Mouse (Mus musculus): ENCODE data around the gene Gm20458. TPM values are rescaled to one million over a fixed set of nuclear protein-coding genes. Genes with fewer than 3 reads are reported as not detected.

Gm20458 gene
- polyA plus RNA-seq, 1 experiment from 2014 or later: 6.9 TPM

DNA sequence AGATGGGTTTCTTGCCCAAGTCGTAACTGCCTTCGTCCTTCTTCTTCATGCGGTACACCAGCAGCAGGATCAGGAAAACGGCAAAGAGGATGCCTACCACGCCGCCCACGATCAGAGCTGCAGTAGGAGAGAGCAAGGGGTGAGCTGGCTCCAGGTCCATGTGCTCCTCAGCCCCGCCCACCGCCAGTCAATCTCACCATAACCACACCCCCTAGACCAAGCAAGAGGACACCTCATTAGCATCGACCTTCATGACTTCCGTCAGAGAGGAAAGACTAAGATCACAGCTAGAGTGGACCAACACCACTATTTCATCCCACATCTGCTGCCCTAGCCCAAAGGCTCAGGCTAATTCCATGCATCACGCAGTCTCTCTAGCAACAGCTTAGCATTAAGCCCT is 34.6 kb upstream of the Gm20458 start:
- peaks cover 6% of the 10 kb centered on the region; the same call in 1 of the 2 replicates for H3K4me1 ChIP-seq
- 0 out of 2 replicates have a peak, but pooled peaks cover 2% of the 10 kb centered on the region for H3K9me3 ChIP-seq
- no peak overlapping the region for H3K4me2 ChIP-seq (replicated peaks)
- 32% methylated on average over 12 of the region's 12 CpGs for WGBS
- no peak for ATAC-seq (ENCODE audit: low FRiP score, low read depth)
- 0 out of 2 replicates have a peak, but pooled peaks cover 6% of the 10 kb centered on the region for H3K27me3 ChIP-seq
- H3K9ac ChIP-seq (replicated peaks): no peak overlapping the region
- no peaks in the 10 kb centered on the region for H3K36me3 ChIP-seq
- H3K4me3 ChIP-seq: no peak overlapping the region
- no peak overlapping the region for H3K27ac ChIP-seq (replicated peaks)

DNA sequence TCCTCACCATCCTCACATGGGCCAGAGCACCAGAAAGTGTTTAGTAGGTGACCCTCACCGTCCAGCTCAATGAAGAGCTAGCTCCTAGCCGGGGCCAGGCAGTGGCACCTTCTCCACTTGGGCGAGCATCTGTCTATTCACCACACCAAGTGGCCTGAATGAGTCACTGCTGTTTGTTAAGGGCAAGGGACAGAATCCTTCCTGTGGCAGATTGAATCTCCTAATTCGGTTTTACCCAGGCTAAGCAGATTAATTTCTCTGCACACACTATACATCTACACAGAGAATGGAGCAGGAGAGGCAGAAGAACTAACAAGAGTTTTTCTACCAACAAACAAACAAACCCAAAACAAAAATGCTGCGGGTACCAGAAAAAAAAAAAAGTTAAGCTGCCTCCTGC is 33.8 kb upstream of the Gm20458 start:
- ATAC-seq (ENCODE audit: low FRiP score, low read depth): no peak
- Histone ChIP-seq H3K27ac (replicated peaks) (no peak overlapping the region), H3K9ac (replicated peaks) (no peak overlapping the region), H3K36me3 (no peaks in the 10 kb centered on the region), H3K4me3 (no peak overlapping the region), H3K9me3 (0 out of 2 replicates have a peak, but pooled peaks cover 2% of the 10 kb centered on the region), H3K4me2 (replicated peaks) (no peak overlapping the region), H3K27me3 (0 out of 2 replicates have a peak, but pooled peaks cover 6% of the 10 kb centered on the region), H3K4me1 (peaks cover 6% of the 10 kb centered on the region)
- WGBS: 70% methylated on average over 5 of the region's 5 CpGs

DNA sequence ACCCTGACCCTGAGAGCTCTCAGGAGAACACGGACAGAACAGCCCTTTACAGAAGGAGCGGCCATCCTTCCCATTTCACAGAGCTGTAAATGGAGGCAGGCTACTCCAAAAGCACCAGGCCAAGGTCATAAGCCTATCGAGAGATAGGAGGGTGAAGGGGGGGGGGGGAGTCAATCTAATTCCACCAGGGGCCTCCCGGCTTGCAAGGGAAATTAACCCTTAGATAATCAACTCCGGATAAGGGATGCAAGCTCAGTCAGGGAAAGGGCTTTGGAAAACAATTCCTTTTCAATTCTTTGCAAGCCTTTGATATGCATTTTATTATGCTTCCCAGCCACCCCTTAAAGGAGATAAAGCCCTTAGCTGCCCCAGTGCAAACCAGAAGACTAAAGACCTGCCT is 32.3 kb upstream of the Gm20458 start:
- 36% methylated on average over 5 of the region's 5 CpGs for WGBS
- Histone ChIP-seq H3K27ac (replicated peaks) (no peak overlapping the region), H3K4me2 (replicated peaks) (no peak overlapping the region)

DNA sequence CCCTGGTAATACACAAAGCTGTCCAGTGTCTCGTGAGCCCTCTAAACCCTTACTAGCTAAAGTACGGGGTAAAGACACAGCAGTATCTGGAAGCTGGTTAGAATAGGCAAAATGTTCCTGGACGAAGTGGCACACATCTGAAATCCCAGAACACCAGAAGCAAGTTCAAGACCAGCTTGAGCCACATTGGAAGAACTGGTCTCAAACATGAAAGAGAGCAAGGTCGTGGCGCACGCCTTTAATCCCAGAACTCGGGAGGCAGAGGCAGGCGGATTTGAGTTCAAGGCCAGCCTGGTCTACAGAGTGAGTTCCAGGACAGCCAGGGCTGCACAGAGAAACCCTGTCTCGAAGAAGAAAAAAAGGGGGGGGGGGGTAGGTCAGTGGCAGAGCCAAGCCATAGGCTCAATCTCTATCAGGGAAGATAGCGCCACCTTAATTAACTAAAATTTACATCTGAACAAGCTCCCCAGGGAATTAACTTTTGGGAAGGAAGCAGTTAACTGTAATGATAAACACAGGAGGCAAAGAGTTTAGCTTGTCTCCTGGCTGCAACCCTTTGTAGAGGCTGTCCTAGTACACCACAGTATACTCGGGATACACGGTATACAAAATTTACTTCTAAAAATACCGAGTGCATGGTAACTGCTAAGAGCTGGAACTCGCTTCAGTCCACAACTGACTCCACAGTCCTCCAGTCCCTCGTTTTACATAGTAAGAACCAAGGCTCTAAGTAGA is 30.7 kb upstream of the Gm20458 start:
- Histone ChIP-seq H3K9me3 (no peaks in the 10 kb centered on the region), H3K4me1 (peaks cover 17% of the 10 kb centered on the region), H3K4me2 (replicated peaks) (no peak overlapping the region), H3K36me3 (no peaks in the 10 kb centered on the region), H3K27me3 (peaks cover 6% of the 10 kb centered on the region; the same call in 1 of the 2 replicates), H3K27ac (replicated peaks) (no peak overlapping the region), H3K4me3 (no peak overlapping the region), H3K9ac (replicated peaks) (no peak overlapping the region)
- ATAC-seq (ENCODE audit: low FRiP score, low read depth): no peak
- 41% methylated on average over 15 of the region's 15 CpGs for WGBS

More for the DNA sequence above, 32.3 kb upstream of the Gm20458 start:
- peaks cover 17% of the 10 kb centered on the region for H3K4me1 ChIP-seq
- H3K27me3 ChIP-seq: 0 out of 2 replicates have a peak, but pooled peaks cover 6% of the 10 kb centered on the region
- no peak for ATAC-seq (ENCODE audit: low FRiP score, low read depth)
- no peak overlapping the region for H3K9ac ChIP-seq (replicated peaks)
- no peak overlapping the region for H3K4me3 ChIP-seq
- 0 out of 2 replicates have a peak, but pooled peaks cover 2% of the 10 kb centered on the region for H3K9me3 ChIP-seq
- H3K36me3 ChIP-seq: no peaks in the 10 kb centered on the region

DNA sequence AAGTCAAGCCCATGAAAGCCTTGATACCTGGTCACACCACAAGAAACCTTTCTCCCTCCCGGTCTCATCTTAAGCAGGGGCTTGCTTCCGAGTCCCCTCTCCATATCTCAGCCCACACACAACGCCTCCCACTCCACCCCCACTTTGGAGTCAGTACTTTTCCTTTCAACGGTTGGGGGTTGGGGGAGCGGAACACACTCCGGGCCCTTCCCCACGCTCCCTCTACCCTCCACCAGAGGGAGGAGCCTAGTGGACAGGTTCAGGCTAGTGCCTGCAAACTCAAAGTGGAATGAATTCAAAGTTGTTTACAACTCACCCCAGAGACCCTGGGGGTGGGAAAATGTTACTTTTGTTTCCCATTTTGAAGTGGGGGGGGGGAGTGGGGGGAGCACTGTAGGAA is 30.1 kb upstream of the Gm20458 start:
- 21% methylated on average over 7 of the region's 7 CpGs for WGBS
- Histone ChIP-seq H3K4me2 (replicated peaks) (no peak overlapping the region), H3K27me3 (peaks cover 6% of the 10 kb centered on the region; the same call in 1 of the 2 replicates), H3K4me1 (peaks cover 17% of the 10 kb centered on the region), H3K9ac (replicated peaks) (no peak overlapping the region), H3K9me3 (no peaks in the 10 kb centered on the region), H3K36me3 (no peaks in the 10 kb centered on the region), H3K27ac (replicated peaks) (no peak overlapping the region), H3K4me3 (no peak overlapping the region)
- no peak for ATAC-seq (ENCODE audit: low FRiP score, low read depth)

DNA sequence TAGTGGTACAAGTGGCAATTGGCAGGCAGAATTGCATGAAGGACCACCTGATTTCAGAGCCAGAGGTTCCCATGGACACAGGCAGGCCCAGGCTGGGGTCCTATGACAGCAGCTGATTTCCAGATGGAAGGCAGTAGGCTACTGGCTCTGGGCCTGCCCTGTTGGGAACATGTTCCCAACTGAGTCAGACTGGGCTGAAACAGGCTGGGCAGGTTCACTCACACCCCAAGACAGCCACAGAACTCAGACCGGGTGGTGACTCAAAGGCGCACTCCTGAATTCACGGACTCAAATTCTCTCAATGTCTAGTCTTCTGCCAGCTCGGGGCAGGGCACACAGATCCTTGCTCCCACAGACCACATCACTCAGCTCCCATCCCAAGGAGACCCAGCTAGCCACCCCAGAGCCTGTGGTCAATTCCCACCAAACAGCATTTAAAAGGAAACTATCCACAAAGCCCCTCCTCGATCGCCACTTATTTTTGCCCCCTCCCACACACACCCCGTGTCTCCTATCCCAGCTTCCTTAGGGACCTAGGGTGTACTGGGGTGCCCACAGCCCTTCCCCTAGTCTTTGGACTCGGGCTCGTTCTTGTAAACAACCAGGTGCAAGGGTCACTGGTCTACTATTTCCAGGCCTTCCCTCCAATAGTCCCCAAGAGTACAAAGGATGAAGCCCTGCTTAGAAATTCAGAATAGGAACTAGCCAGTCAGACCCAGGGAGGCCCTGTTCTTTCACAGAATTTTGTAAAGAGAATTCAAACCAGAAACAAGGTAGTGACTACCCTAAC is 28.9 kb upstream of the Gm20458 start:
- WGBS: 65% methylated on average over 9 of the region's 9 CpGs
- H3K9ac ChIP-seq (replicated peaks): no peak overlapping the region

DNA sequence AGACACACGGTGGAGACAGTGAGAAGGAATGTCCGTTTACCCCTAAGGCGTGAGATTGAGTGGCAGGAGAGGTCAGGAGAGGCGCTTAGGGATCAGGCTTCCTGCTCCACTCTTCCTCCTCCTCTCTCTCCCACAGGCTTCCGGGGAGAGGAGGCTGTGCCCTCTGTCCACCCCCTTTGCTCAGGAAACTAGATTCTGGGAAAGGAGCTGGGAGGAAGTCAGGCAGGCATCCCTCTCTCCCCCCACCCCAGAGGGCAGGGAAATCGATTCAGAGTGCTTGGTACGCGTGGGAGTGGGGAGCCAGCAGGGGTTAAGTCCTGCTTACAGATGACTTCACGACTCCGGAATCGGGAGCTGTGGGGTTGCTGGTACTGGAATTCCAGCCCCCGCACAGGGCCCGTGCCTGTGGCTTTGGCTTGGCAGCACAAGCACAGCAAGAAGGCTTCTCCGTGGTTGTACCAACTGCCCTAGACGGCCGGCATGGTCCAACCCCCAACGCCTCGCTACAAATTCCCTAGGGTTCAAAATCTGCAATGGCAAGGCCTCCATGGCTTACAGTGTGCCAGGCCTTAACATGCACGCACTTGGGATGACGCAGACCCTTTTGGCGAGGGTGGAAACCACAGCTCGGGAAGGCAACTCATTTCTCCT is 28.1 kb upstream of the Gm20458 start:
- Histone ChIP-seq H3K4me1 (peaks cover 24% of the 10 kb centered on the region), H3K4me3 (no peak overlapping the region), H3K27ac (replicated peaks) (no peak overlapping the region), H3K36me3 (no peaks in the 10 kb centered on the region), H3K9ac (replicated peaks) (no peak overlapping the region), H3K9me3 (no peaks in the 10 kb centered on the region), H3K27me3 (peaks cover 6% of the 10 kb centered on the region; the same call in 1 of the 2 replicates), H3K4me2 (replicated peaks) (no peak overlapping the region)
- ATAC-seq (ENCODE audit: low FRiP score, low read depth): no peak
- WGBS: 40% methylated on average over 22 of the region's 22 CpGs

More for the DNA sequence above, 28.9 kb upstream of the Gm20458 start:
- no peak overlapping the region for H3K27ac ChIP-seq (replicated peaks)
- no peak overlapping the region for H3K4me2 ChIP-seq (replicated peaks)
- H3K4me1 ChIP-seq: peaks cover 24% of the 10 kb centered on the region
- no peak overlapping the region for H3K4me3 ChIP-seq
- no peaks in the 10 kb centered on the region for H3K36me3 ChIP-seq
- no peak for ATAC-seq (ENCODE audit: low FRiP score, low read depth)
- H3K27me3 ChIP-seq: peaks cover 6% of the 10 kb centered on the region; the same call in 1 of the 2 replicates
- no peaks in the 10 kb centered on the region for H3K9me3 ChIP-seq

DNA sequence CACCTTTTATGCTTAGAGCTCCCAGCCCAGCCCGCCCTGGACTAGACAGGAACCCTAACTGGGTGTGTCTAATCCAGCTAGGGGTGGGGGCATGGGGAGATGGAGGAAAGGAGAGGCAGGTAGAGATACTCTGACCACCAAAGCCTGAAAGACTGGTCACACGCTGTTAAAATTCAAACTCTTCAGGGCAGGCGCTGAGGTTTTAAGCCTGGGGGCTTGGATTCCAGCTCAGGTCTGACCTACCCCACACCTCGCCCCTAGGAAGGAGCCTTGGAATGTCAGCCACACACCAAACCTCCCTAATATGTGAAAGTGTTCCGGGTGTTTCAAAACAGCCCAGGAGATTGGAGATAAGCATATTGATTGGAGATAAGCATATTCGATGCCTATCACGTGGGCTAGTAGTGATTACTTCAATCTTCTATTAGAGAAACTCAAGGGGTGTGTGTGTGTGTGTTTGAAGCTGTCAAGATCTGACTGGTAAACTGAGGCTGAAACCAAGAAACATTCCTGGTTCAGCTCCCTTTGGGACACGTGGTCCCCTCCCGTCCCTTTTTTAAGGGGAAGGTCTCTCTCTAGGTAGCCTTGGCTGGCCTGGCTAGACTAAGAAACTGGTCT is 27.4 kb upstream of the Gm20458 start:
- Histone ChIP-seq H3K27me3 (peaks cover 6% of the 10 kb centered on the region; the same call in 1 of the 2 replicates), H3K4me1 (peaks cover 24% of the 10 kb centered on the region), H3K9ac (replicated peaks) (no peak overlapping the region), H3K4me3 (no peak overlapping the region), H3K27ac (replicated peaks) (no peak overlapping the region), H3K4me2 (replicated peaks) (no peak overlapping the region), H3K36me3 (no peaks in the 10 kb centered on the region), H3K9me3 (no peaks in the 10 kb centered on the region)
- no peak for ATAC-seq (ENCODE audit: low FRiP score, low read depth)
- WGBS: 78% methylated on average over 9 of the region's 9 CpGs

DNA sequence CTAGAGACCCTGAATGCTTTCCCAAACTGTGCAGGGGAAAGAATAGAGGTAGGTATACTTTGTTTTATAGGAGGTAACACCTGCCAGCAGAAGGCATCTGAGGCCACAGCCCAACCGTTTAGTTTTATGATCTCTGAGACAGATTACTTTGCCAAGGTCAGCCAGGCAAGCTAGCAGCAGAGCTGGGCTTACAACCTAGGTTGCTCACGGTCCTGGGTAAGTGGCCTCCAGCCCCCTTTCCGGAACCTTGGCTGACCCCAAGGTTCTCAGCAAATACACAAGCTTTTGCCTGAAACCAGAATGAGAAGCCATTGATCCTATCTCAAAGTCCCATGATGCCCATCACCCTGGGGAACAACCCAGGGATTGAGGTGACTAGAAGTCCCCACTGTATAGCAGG is 26.1 kb upstream of the Gm20458 start:
- Histone ChIP-seq H3K4me2 (replicated peaks) (no peak overlapping the region), H3K9ac (replicated peaks) (no peak overlapping the region), H3K27me3 (peaks cover 10% of the 10 kb centered on the region; the same call in 1 of the 2 replicates), H3K27ac (replicated peaks) (no peak overlapping the region), H3K4me3 (no peak overlapping the region), H3K36me3 (no peaks in the 10 kb centered on the region), H3K4me1 (peaks cover 24% of the 10 kb centered on the region), H3K9me3 (no peaks in the 10 kb centered on the region)
- no peak for ATAC-seq (ENCODE audit: low FRiP score, low read depth)
- 95% methylated on average over 3 of the region's 3 CpGs for WGBS

DNA sequence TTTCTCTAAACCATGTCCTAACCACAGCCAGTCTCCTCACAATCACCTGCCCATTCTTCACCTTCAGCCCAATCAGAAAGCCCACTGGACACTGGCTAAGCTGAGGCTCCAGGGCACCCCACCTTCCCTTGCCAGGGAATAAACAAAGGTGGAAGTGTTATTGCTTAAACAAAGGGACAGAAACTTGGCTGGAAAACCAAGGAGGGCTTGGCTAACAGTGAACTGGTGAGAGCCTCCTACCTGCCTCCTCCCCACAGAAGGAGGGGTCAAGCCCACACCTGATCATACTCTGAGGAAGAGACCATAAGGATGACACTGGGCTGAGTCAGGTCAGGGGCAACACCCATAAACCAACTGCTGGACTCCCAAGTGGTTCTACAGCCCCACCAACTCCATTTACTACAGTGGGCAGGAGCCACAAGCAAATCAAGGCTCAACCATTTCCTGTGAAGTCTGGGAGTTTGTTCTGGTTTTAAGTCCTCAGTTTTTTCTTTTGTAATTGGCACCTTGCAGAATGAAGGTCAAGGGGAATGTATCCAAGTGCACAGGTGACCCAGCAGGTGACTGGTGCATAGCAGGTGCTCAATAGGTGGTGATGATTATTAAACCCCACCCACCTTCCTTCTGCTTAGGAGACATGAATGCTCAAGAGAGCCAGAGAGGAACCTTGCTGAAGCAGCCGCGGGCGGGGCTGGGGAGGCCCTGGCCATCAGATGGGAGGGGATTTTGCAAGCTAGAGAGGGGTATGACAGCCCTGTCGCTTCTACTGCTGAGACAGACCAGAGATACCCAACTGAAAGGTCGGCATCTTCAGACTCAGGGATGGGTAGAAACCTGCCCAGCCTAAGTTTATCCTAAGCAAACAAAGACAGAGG is 25.3 kb upstream of the Gm20458 start:
- Histone ChIP-seq H3K4me2 (replicated peaks) (no peak overlapping the region), H3K9me3 (no peaks in the 10 kb centered on the region), H3K27ac (replicated peaks) (no peak overlapping the region), H3K27me3 (peaks cover 14% of the 10 kb centered on the region; the same call in 1 of the 2 replicates), H3K4me1 (peaks cover 24% of the 10 kb centered on the region), H3K4me3 (no peak overlapping the region), H3K9ac (replicated peaks) (no peak overlapping the region), H3K36me3 (no peaks in the 10 kb centered on the region)
- ATAC-seq (ENCODE audit: low FRiP score, low read depth): no peak
- WGBS: 66% methylated on average over 5 of the region's 5 CpGs

All from midbrain, embryonic 12.5 days (tissue).